Mouse (Mus musculus) spleen, adult 2 months (tissue): ENCODE data around the gene Pdik1l.

ENCODE experiments used
- CTCF ChIP-seq: fragments of 200-500 bp; IDR thresholded peaks from 2 replicates; pipeline ENCODE4 v1.5.1; 2011; ENCODE audit warnings: mild to moderate bottlenecking, inconsistent platforms; ENCODE audit not compliant: insufficient read depth, insufficient read length, insufficient replicate concordance; ENCODE audit errors: extremely low read depth
- POLR2A ChIP-seq: fragments of 200-500 bp; IDR thresholded peaks from 2 replicates; pipeline ENCODE4 v1.6.1; 2011; ENCODE audit warnings: low read depth, low read length, inconsistent platforms

DNA sequence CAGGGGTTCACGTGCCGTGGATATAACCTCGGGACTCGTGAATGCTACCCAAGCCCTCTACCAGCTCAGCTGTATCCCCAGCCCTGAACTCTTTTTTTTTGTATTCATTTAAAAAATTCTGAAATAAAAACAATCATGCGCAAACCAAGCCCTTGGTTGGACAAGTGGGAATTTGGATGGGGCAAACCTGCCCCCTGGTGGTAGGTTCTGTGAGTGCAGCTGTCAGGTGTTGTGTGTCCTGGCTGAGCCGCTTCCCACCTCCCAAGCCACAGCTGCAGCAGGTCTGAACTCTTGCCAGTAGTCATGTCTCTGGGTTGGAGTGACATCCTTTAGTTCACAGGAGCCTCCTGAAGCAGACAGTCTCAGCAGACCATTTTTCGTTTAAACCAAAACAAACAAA, 4.4 kb upstream of the Pdik1l start:
- TF ChIP-seq POLR2A (no peak), CTCF (peak; percentile 89; the same call in 1 of the 2 replicates)
